Mouse (Mus musculus) bone marrow, adult 2 months (tissue): ENCODE measurements around the gene Nfix. TPM values are rescaled to one million over a fixed set of nuclear protein-coding genes. Genes with fewer than 3 reads are reported as not detected.

ENCODE experiments used
- H3K27ac ChIP-seq: fragments of 200-500 bp; 2 replicates; pipeline ENCODE4 v1.5.1; 2012; ENCODE audit warnings: low read depth, mild to moderate bottlenecking, control low read depth, inconsistent platforms, low read length; ENCODE audit not compliant: control insufficient read depth, poor library complexity, insufficient read depth
- H3K4me1 ChIP-seq: fragments of 200-500 bp; 2 replicates; pipeline ENCODE4 v1.6.1; 2011; ENCODE audit warnings: low read length; ENCODE audit not compliant: control insufficient read depth, insufficient read depth
- H3K4me3 ChIP-seq: fragments of 200-500 bp; replicated peaks from 2 replicates; pipeline ENCODE3; 2011; ENCODE audit warnings: mild to moderate bottlenecking, low read depth, low read length, control low read depth; ENCODE audit not compliant: control insufficient read depth
- CTCF ChIP-seq: fragments of 200-500 bp; IDR thresholded peaks from 2 replicates; pipeline ENCODE4 v1.5.1; 2011; ENCODE audit warnings: low read length, control low read depth; ENCODE audit not compliant: control insufficient read depth, insufficient read depth
- POLR2A ChIP-seq: fragments of 200-500 bp; IDR thresholded peaks from 2 replicates; pipeline ENCODE4 v1.6.1; 2011; ENCODE audit warnings: low read depth, mild to moderate bottlenecking, control low read depth, low read length, borderline replicate concordance; ENCODE audit not compliant: control insufficient read depth
- WGBS: fragments of 180-500 bp; shearing (Covaris S2); methylation state at CpG from one replicate; pipeline ENCODE4 v1.1.7; 2018; 5-methylcytosine and 5-hydroxymethylcytosine counted together
- polyA plus RNA-seq: library from polyadenylated mRNA; stranded (reverse); fragments of >200 nt; gene quantifications from 2 replicates; pipeline ENCODE4 v1.2.4, GENCODE M21; 2011; ENCODE audit warnings: low replicate concordance; ENCODE audit not compliant: missing spikeins, insufficient read depth, insufficient read length

Nfix gene
- polyA plus RNA-seq, 1 experiment: 20.6 TPM

- TF ChIP-seq CTCF (no peak), POLR2A (no peak)
- H3K4me3 ChIP-seq: no peak overlapping the region
- no peaks in the 10 kb centered on the region for H3K4me1 ChIP-seq
- 91% methylated on average over 11 of the region's 11 CpGs for WGBS
- H3K27ac ChIP-seq: no peak overlapping the region
Observed at GRCm38 (mm10) chr8:84786801-84787467, 13.2 kb downstream of the Nfix start.

GRCm38 (mm10) chr8:84785756-84786677, 14.1 kb downstream of the Nfix start:
- no peak overlapping the region for H3K4me3 ChIP-seq
- TF ChIP-seq POLR2A: no peak
- no peak for TF ChIP-seq CTCF
- no peaks in the 10 kb centered on the region for H3K4me1 ChIP-seq
- 81% methylated on average over 38 of the region's 38 CpGs for WGBS
- H3K27ac ChIP-seq: no peak overlapping the region

GRCm38 (mm10) chr8:84785506-84785755, 14.7 kb downstream of the Nfix start:
- Histone ChIP-seq H3K27ac (no peak overlapping the region), H3K4me3 (no peak overlapping the region), H3K4me1 (no peaks in the 10 kb centered on the region)
- TF ChIP-seq CTCF (no peak), POLR2A (no peak)
- 71% methylated on average over 11 of the region's 11 CpGs for WGBS

GRCm38 (mm10) chr8:84784681-84785505, 15.3 kb downstream of the Nfix start:
- Histone ChIP-seq H3K4me1 (no peaks in the 10 kb centered on the region), H3K27ac (no peak overlapping the region), H3K4me3 (no peak overlapping the region)
- no peak for TF ChIP-seq CTCF
- no peak for TF ChIP-seq POLR2A
- 39% methylated on average over 48 of the region's 48 CpGs for WGBS

- no peak for TF ChIP-seq POLR2A
- no peak for TF ChIP-seq CTCF
- WGBS: 43% methylated on average over 33 of the region's 33 CpGs
- H3K4me1 ChIP-seq: no peaks in the 10 kb centered on the region
- H3K4me3 ChIP-seq: no peak overlapping the region
- H3K27ac ChIP-seq: no peak overlapping the region
Observed at GRCm38 (mm10) chr8:84783919-84784581, 16.1 kb downstream of the Nfix start.

- H3K4me3 ChIP-seq: no peak overlapping the region
- TF ChIP-seq CTCF: no peak
- TF ChIP-seq POLR2A: no peak
- no peak overlapping the region for H3K27ac ChIP-seq
- H3K4me1 ChIP-seq: no peaks in the 10 kb centered on the region
- WGBS: 79% methylated on average over 11 of the region's 11 CpGs
Observed at GRCm38 (mm10) chr8:84783198-84783918, 16.8 kb downstream of the Nfix start.

GRCm38 (mm10) chr8:84782680-84783079, 17.5 kb downstream of the Nfix start:
- TF ChIP-seq CTCF (no peak), POLR2A (no peak)
- Histone ChIP-seq H3K4me1 (no peaks in the 10 kb centered on the region), H3K4me3 (no peak overlapping the region), H3K27ac (no peak overlapping the region)
- WGBS: 81% methylated on average over 10 of the region's 10 CpGs
